Comparison of ENCODE assay signal across 9 mouse cellular contexts in genomic region chr7:142736943-142737490, GRCm38 (mm10). TPM values are rescaled to one million over a fixed set of nuclear protein-coding genes. Genes with fewer than 3 reads are reported as not detected.
DNase-seq lines count a peak whose midpoint lies in the region; ATAC-seq lines count a peak whose summit lies in the region.
"Had no signal": no experiment of that assay in that cellular context is flagged by ENCODE, and none has a peak within 500 bp of the region (broad histone marks: within the 10 kb centered on the region; RNA-seq: fewer than 3 reads in every experiment).

No protein-coding gene starts in this region.

- ATAC-seq in cerebellum, adult (ENCODE audit: insufficient number of reproducible peaks, low FRiP score, low TSS enrichment): no peak

- DNase-seq in cerebellum, adult 11 months: peak; percentile 7
- DNase-seq in ovary, postnatal 14 days (ENCODE audit: low spot score): peak; percentile 9
- DNase-seq in ovary, postnatal 10 days (ENCODE audit: low spot score): no peak
- peak; percentile 26 for DNase-seq in cerebellum, adult 8-10 months
- DNase-seq in heart, postnatal 36 days: peak; percentile 12 to 14
- peak; percentile 23 for DNase-seq in lung, postnatal 14 days
- DNase-seq in yolk sac, embryonic 10.5 days (ENCODE audit: low spot score): peak; percentile 2

- intact Hi-C loops in heart, postnatal 36 days (cut with DNase I): no loop called here

RNA-seq across cellular contexts. Expression of gene Ins2, which starts 6.2 kb away (rescaled TPM):
- not detected for total RNA-seq in heart, postnatal 36 days (2021)
- total RNA-seq: layer of hippocampus, postnatal 25 days had no signal
